Mouse (Mus musculus) erythroblast, embryonic 14.5 days (primary cell): ENCODE data around the gene Defb48. TPM values are rescaled to one million over a fixed set of nuclear protein-coding genes. Genes with fewer than 3 reads are reported as not detected.

ENCODE experiments used
- H3K27me3 ChIP-seq: 2 replicates; pipeline ENCODE4 v1.6.1; 2012; ENCODE audit warnings: inconsistent platforms; ENCODE audit not compliant: control insufficient read depth
- H3K36me3 ChIP-seq: 2 replicates; pipeline ENCODE4 v1.6.1; 2012; ENCODE audit warnings: mild to moderate bottlenecking, inconsistent platforms; ENCODE audit not compliant: control insufficient read depth
- H3K4me1 ChIP-seq: 2 replicates; pipeline ENCODE4 v1.6.1; 2012; ENCODE audit warnings: inconsistent platforms; ENCODE audit not compliant: control insufficient read depth
- H3K4me3 ChIP-seq: replicated peaks from 2 replicates; pipeline ENCODE3; 2012; ENCODE audit warnings: moderate library complexity, mild to moderate bottlenecking, inconsistent platforms
- H3K9me3 ChIP-seq: 2 replicates; pipeline ENCODE4 v1.6.1; 2012; ENCODE audit warnings: low read length, inconsistent platforms, mixed read lengths; ENCODE audit not compliant: control insufficient read depth
- GATA1 ChIP-seq: IDR thresholded peaks from 2 replicates; pipeline ENCODE4 v1.6.1; 2012; ENCODE audit warnings: low read length, inconsistent platforms, mixed read lengths
- TAL1 ChIP-seq: IDR thresholded peaks from 3 replicates; pipeline ENCODE4 v1.6.1; 2012; ENCODE audit warnings: low read length, inconsistent platforms, mixed read lengths
- polyA plus RNA-seq: library from polyadenylated mRNA; stranded (reverse); fragments of >175 nt; gene quantifications from 2 replicates; pipeline ENCODE4 v1.2.3, GENCODE M21; 2012

Gene Defb48
- polyA plus RNA-seq, 1 experiment, result not detected

DNA sequence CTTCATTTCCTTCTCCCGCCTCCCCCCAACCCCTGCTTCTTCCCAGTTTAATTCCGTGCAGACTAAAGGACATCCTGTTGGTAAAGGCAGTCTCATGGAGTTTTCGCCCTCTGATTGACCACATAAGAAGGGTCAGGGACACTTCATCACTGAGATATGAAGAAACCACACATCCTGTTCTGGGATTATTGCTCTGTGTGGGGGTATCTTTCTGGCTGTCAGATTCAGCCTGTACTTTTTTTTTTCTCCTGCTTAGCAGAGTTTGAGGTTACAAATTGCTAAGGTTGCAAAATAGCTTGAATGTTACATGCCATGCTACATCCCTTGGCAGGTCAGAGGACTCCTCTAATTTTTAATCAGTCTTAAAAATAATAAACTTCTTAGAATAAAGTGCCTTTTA, 7.0 kb upstream of the Defb48 start:
- H3K4me1 ChIP-seq, result no peaks in the 10 kb centered on the region
- peaks cover 2% of the 10 kb centered on the region; the same call in 1 of the 2 replicates for H3K27me3 ChIP-seq
- no peak overlapping the region for H3K4me3 ChIP-seq
- TF ChIP-seq GATA1 (no peak), TAL1 (no peak)
- no peaks in the 10 kb centered on the region for H3K9me3 ChIP-seq
- H3K36me3 ChIP-seq, result no peaks in the 10 kb centered on the region

DNA sequence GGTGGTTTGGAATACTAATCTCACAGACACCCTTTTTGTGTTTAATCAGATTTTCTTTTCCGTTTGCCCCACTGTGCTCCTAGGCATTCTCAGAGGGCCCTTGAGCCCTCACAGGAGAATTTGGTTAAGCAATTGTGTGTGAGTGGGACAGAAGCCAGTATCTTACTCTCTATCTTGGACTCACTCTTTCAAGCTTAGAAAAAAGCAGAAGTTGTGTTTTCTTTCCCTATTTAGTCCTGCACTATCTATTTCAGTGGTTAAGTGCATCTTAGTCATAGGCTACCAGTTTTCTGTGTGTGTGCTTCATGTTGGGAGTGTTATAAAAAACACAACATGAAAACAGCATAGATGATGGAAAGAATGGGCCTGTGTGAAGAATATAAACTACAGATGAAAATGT, 4.5 kb downstream of the Defb48 start:
- TF ChIP-seq GATA1, result no peak
- no peak for TF ChIP-seq TAL1
- no peak overlapping the region for H3K4me3 ChIP-seq
- no peaks in the 10 kb centered on the region for H3K36me3 ChIP-seq
- no peaks in the 10 kb centered on the region for H3K9me3 ChIP-seq
- no peaks in the 10 kb centered on the region for H3K27me3 ChIP-seq
- H3K4me1 ChIP-seq, result no peaks in the 10 kb centered on the region

DNA sequence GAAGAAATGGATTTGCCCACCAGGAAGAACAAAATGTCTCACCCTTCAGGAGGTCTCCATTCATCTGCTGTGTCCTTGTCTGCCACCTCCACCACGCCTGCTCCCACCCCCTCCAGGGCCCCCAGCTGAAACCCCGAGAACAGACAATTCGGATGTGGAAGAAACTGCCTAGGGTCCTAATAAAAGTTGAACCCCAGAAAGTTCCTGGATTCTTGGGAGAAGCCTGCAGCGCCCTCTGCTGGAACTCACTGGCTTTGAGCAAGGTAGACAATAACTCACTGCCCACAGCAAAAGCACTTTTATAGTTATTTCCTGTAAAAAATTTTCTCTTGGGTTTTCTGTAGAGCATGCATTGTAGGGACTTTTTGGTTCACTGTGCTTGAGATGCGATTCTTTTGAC, 9.3 kb downstream of the Defb48 start:
- H3K9me3 ChIP-seq, result no peaks in the 10 kb centered on the region
- H3K4me1 ChIP-seq, result no peaks in the 10 kb centered on the region
- H3K4me3 ChIP-seq, result no peak overlapping the region
- H3K27me3 ChIP-seq, result no peaks in the 10 kb centered on the region
- TF ChIP-seq GATA1 (no peak), TAL1 (no peak)
- H3K36me3 ChIP-seq, result no peaks in the 10 kb centered on the region

DNA sequence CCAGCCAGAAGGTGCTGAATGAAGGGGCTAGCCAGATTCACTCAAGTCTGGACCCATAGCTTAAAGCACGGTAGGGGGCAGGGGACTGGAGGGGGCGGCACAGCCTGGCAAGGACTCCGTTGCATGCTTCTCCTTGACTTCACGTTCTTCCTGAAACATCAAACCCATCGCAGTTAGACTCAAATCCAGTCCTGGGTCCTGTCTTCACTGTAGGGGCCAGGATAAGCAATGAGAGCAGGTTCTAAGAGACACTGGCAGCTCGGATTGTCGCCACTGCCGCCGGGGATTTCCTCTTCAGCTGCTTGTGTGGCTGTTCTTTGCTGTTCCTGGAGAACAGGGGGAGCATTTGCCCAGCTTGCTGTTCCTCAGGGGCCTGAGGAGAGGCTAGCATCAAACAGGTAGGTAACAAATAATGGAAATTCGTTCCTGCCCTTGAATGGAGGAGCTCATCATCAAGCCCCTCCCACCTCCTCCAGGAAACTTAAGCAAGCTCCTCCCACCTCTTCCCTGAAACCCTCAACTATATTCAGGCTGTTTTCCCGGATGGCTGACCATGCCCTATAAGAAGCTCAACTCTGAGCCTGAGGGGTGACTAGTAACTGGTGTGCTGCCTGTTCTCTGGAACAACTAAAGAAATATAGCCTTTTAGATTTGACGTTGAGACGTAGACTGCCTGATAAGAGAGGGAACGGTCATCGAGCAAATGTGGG, 18.3 kb downstream of the Defb48 start:
- H3K4me1 ChIP-seq, result no peaks in the 10 kb centered on the region
- H3K36me3 ChIP-seq, result no peaks in the 10 kb centered on the region
- H3K4me3 ChIP-seq, result no peak overlapping the region
- H3K9me3 ChIP-seq, result no peaks in the 10 kb centered on the region
- TF ChIP-seq GATA1 (no peak), TAL1 (no peak)
- no peaks in the 10 kb centered on the region for H3K27me3 ChIP-seq

DNA sequence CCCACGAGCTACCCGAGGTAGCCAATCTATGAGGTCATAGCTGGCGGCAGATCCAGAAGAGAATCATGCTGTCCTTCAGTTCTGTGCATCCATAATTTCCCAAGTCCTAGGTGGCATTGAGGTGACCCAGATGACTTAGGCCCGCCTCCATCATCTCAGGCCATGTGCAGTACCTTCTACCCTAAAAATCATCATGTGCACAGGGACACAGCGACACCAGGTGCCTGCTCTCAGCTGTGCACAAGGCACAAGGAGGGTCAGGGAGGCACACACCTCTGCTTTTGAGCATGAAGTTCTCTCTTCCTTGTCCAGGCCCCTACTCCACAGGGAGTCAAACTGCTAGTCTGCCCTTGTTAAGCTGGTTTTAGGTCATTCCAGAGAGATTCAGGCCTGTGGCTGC, 19.0 kb downstream of the Defb48 start:
- H3K36me3 ChIP-seq, result no peaks in the 10 kb centered on the region
- no peaks in the 10 kb centered on the region for H3K27me3 ChIP-seq
- no peaks in the 10 kb centered on the region for H3K9me3 ChIP-seq
- TF ChIP-seq GATA1, result no peak
- TF ChIP-seq TAL1, result no peak
- no peak overlapping the region for H3K4me3 ChIP-seq
- H3K4me1 ChIP-seq, result no peaks in the 10 kb centered on the region

GRCm38 (mm10) chr14:62963632-62964031, 20.7 kb downstream of the Defb48 start:
- no peak overlapping the region for H3K4me3 ChIP-seq
- H3K4me1 ChIP-seq, result no peaks in the 10 kb centered on the region
- no peaks in the 10 kb centered on the region for H3K36me3 ChIP-seq
- H3K27me3 ChIP-seq, result no peaks in the 10 kb centered on the region
- TF ChIP-seq TAL1, result no peak
- TF ChIP-seq GATA1, result no peak
- no peaks in the 10 kb centered on the region for H3K9me3 ChIP-seq

- no peaks in the 10 kb centered on the region for H3K9me3 ChIP-seq
- no peak for TF ChIP-seq TAL1
- no peak for TF ChIP-seq GATA1
- no peaks in the 10 kb centered on the region for H3K27me3 ChIP-seq
- no peaks in the 10 kb centered on the region for H3K4me1 ChIP-seq
- H3K36me3 ChIP-seq, result peaks cover 4% of the 10 kb centered on the region; the same call in 1 of the 2 replicates
- H3K4me3 ChIP-seq, result no peak overlapping the region
Measured at GRCm38 (mm10) chr14:62956091-62956490, 28.2 kb downstream of the Defb48 start.

- Histone ChIP-seq H3K36me3 (peaks cover 5% of the 10 kb centered on the region; the same call in 1 of the 2 replicates), H3K4me3 (no peak overlapping the region), H3K4me1 (no peaks in the 10 kb centered on the region), H3K9me3 (no peaks in the 10 kb centered on the region), H3K27me3 (no peaks in the 10 kb centered on the region)
- TF ChIP-seq TAL1 (no peak), GATA1 (no peak)
Measured at GRCm38 (mm10) chr14:62946794-62947193, 37.5 kb downstream of the Defb48 start.

GRCm38 (mm10) chr14:62940383-62941074, 43.8 kb downstream of the Defb48 start:
- TF ChIP-seq GATA1 (no peak), TAL1 (no peak)
- no peak overlapping the region for H3K4me3 ChIP-seq
- H3K4me1 ChIP-seq, result no peaks in the 10 kb centered on the region
- H3K27me3 ChIP-seq, result no peaks in the 10 kb centered on the region
- no peaks in the 10 kb centered on the region for H3K9me3 ChIP-seq
- peaks cover 5% of the 10 kb centered on the region; the same call in 1 of the 2 replicates for H3K36me3 ChIP-seq
